Mouse (Mus musculus) hindbrain, embryonic 13.5 days (tissue): ENCODE measurements around the gene Mfap2. TPM values are rescaled to one million over a fixed set of nuclear protein-coding genes. Genes with fewer than 3 reads are reported as not detected.

Source experiments
- ATAC-seq: fragments of 200-750 bp; cut with Nextera tagmentation; 2 replicates; pipeline ENCODE4 v1.8.0; 2017; ENCODE audit warnings: moderate TSS enrichment; ENCODE audit not compliant: low FRiP score
- H3K27ac ChIP-seq: fragments of 300-500 bp; sonication (generic); 2 replicates; pipeline ENCODE4 v1.5.1; 2015; ENCODE audit warnings: inconsistent platforms, mild to moderate bottlenecking, moderate library complexity
- H3K27me3 ChIP-seq: fragments of 300-500 bp; sonication (generic); 2 replicates; pipeline ENCODE4 v1.6.1; 2015; ENCODE audit warnings: mild to moderate bottlenecking, inconsistent platforms
- H3K36me3 ChIP-seq: fragments of 300-500 bp; sonication (generic); 2 replicates; pipeline ENCODE4 v1.6.1; 2015; ENCODE audit warnings: mild to moderate bottlenecking, inconsistent platforms
- H3K4me1 ChIP-seq: fragments of 300-500 bp; sonication (generic); replicated peaks from 2 replicates; pipeline ENCODE4 v1.6.1; 2015; ENCODE audit warnings: inconsistent platforms
- H3K4me2 ChIP-seq: fragments of 300-500 bp; sonication (generic); 2 replicates; pipeline ENCODE4 v1.6.1; 2015; ENCODE audit warnings: inconsistent platforms, mild to moderate bottlenecking, moderate library complexity
- H3K4me3 ChIP-seq: fragments of 300-500 bp; sonication (generic); 2 replicates; pipeline ENCODE4 v1.5.1; 2015; ENCODE audit warnings: mild to moderate bottlenecking, inconsistent platforms
- H3K9ac ChIP-seq: fragments of 300-500 bp; sonication (generic); 2 replicates; pipeline ENCODE4 v1.6.1; 2015; ENCODE audit warnings: mild to moderate bottlenecking, inconsistent platforms
- H3K9me3 ChIP-seq: fragments of 300-500 bp; sonication (generic); 2 replicates; pipeline ENCODE4 v1.6.1; 2016; ENCODE audit warnings: inconsistent platforms
- WGBS: fragments of 180-500 bp; shearing (Covaris S2); methylation state at CpG from one replicate; pipeline ENCODE4 v1.1.7; 2015; 5-methylcytosine and 5-hydroxymethylcytosine counted together
- polyA plus RNA-seq: library from polyadenylated mRNA; unstranded; fragments of >200 nt; fragmentation: Nextera tagmentation; extraction: Ambion mirVana; gene quantifications from 2 replicates; pipeline ENCODE4 v1.2.1, GENCODE M21; 2015

The Mfap2 gene
- polyA plus RNA-seq, 1 experiment from 2014 or later = 198 TPM

- Histone ChIP-seq H3K27ac (peak overlapping the region; percentile 97), H3K36me3 (peaks cover 16% of the 10 kb centered on the region), H3K9me3 (no peaks in the 10 kb centered on the region), H3K9ac (peak overlapping the region; percentile 70), H3K27me3 (no peaks in the 10 kb centered on the region), H3K4me1 (peaks cover 76% of the 10 kb centered on the region), H3K4me2 (peak overlapping the region; percentile 40), H3K4me3 (peak overlapping the region; percentile 7; the same call in 1 of the 2 replicates)
- ATAC-seq = peak; percentile 18
- 27% methylated on average over 17 of the region's 17 CpGs for WGBS
These were observed 38.7 kb downstream of the Mfap2 start for GRCm38 (mm10) chr4:141048810-141049475.

DNA sequence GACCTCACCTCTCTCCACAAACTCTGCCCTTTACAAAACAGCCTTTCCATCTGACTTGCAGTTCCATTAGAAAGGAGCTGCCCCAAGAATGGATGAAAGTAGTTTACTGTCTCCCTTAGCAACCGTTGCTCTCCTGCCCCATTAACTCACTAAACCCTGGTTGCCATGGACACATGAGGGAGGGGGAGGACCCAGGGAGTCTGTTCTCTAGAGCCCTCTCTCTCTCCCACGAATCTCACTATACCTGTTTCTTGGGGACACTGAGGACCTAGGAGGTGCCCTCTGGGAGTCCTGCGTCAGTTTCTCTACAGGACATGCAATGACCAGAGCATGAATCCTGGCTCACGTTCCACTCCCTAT is 39.2 kb downstream of the Mfap2 start:
- Histone ChIP-seq H3K9ac (peak overlapping the region; percentile 70), H3K27me3 (no peaks in the 10 kb centered on the region), H3K4me2 (peak overlapping the region; percentile 40), H3K36me3 (peaks cover 15% of the 10 kb centered on the region), H3K27ac (peak overlapping the region; percentile 97), H3K9me3 (no peaks in the 10 kb centered on the region), H3K4me3 (peak overlapping the region; percentile 7; the same call in 1 of the 2 replicates), H3K4me1 (peaks cover 81% of the 10 kb centered on the region)
- WGBS = 12% methylated on average over 4 of the region's 4 CpGs
- peak; percentile 43; the same call in 1 of the 2 replicates for ATAC-seq

- Histone ChIP-seq H3K27me3 (no peaks in the 10 kb centered on the region), H3K27ac (peak overlapping the region; percentile 71), H3K4me2 (no peak overlapping the region), H3K4me1 (peaks cover 63% of the 10 kb centered on the region), H3K9ac (no peak overlapping the region; the same call in 1 of the 2 replicates), H3K36me3 (peaks cover 16% of the 10 kb centered on the region), H3K4me3 (no peak overlapping the region), H3K9me3 (no peaks in the 10 kb centered on the region)
- no peak for ATAC-seq
- 88% methylated on average over 12 of the region's 12 CpGs for WGBS
These were observed 42.2 kb downstream of the Mfap2 start for GRCm38 (mm10) chr4:141052442-141052841.

GRCm38 (mm10) chr4:141053138-141053537 is 42.9 kb downstream of the Mfap2 start:
- Histone ChIP-seq H3K9ac (peak overlapping the region; percentile 66), H3K4me1 (peaks cover 56% of the 10 kb centered on the region), H3K4me3 (0 out of 2 replicates have a peak overlapping the region, but pooled peaks have one; percentile 2), H3K36me3 (peaks cover 18% of the 10 kb centered on the region), H3K9me3 (no peaks in the 10 kb centered on the region), H3K4me2 (peak overlapping the region; percentile 34), H3K27me3 (no peaks in the 10 kb centered on the region), H3K27ac (peak overlapping the region; percentile 71)
- ATAC-seq = no peak
- 56% methylated on average over 8 of the region's 8 CpGs for WGBS

- Histone ChIP-seq H3K27me3 (no peaks in the 10 kb centered on the region), H3K9me3 (no peaks in the 10 kb centered on the region), H3K9ac (peak overlapping the region; percentile 66), H3K4me2 (peak overlapping the region; percentile 34), H3K27ac (peak overlapping the region; percentile 71), H3K36me3 (peaks cover 18% of the 10 kb centered on the region), H3K4me1 (peaks cover 54% of the 10 kb centered on the region), H3K4me3 (peak overlapping the region; percentile 2; the same call in 1 of the 2 replicates)
- WGBS = 23% methylated on average over 17 of the region's 17 CpGs
- ATAC-seq = peak; percentile 58
These were observed 43.4 kb downstream of the Mfap2 start for GRCm38 (mm10) chr4:141053568-141054161.

- Histone ChIP-seq H3K4me2 (no peak overlapping the region), H3K27ac (no peak overlapping the region), H3K27me3 (no peaks in the 10 kb centered on the region), H3K36me3 (peaks cover 16% of the 10 kb centered on the region), H3K4me3 (no peak overlapping the region), H3K9ac (no peak overlapping the region), H3K4me1 (peaks cover 48% of the 10 kb centered on the region), H3K9me3 (no peaks in the 10 kb centered on the region)
- WGBS = 96% methylated on average over 10 of the region's 10 CpGs
- ATAC-seq = no peak
These were observed 46.8 kb downstream of the Mfap2 start for GRCm38 (mm10) chr4:141056970-141057369.

GRCm38 (mm10) chr4:141058835-141059234 is 48.6 kb downstream of the Mfap2 start:
- Histone ChIP-seq H3K4me1 (peaks cover 30% of the 10 kb centered on the region), H3K9me3 (no peaks in the 10 kb centered on the region), H3K4me2 (no peak overlapping the region), H3K36me3 (peaks cover 16% of the 10 kb centered on the region), H3K4me3 (no peak overlapping the region), H3K9ac (peak overlapping the region; percentile 85), H3K27ac (no peak overlapping the region), H3K27me3 (no peaks in the 10 kb centered on the region)
- 80% methylated on average over 9 of the region's 9 CpGs for WGBS
- ATAC-seq = no peak

- H3K4me1 ChIP-seq = peaks cover 23% of the 10 kb centered on the region
- no peaks in the 10 kb centered on the region for H3K27me3 ChIP-seq
- H3K9me3 ChIP-seq = no peaks in the 10 kb centered on the region
- peak overlapping the region; percentile 60 for H3K4me3 ChIP-seq
- peaks cover 16% of the 10 kb centered on the region for H3K36me3 ChIP-seq
- H3K4me2 ChIP-seq = peak overlapping the region; percentile 74
- H3K27ac ChIP-seq = peak overlapping the region; percentile 96
- WGBS = under 1% methylated on average over 32 of the region's 32 CpGs
- H3K9ac ChIP-seq = peak overlapping the region; percentile 85
- ATAC-seq = 0 out of 2 replicates have a peak, but pooled peaks have one; percentile 1
These were observed 49.6 kb downstream of the Mfap2 start for GRCm38 (mm10) chr4:141059616-141060425.

GRCm38 (mm10) chr4:141060426-141061301 is 50.4 kb downstream of the Mfap2 start, which contains the start of gene Crocc:
TSS of gene Crocc (minus strand) at chr4:141060550.
- WGBS = under 1% methylated on average over 77 of the region's 77 CpGs
- Histone ChIP-seq H3K9ac (peak within 1 kb of the TSS; percentile 85), H3K4me2 (peak within 1 kb of the TSS; percentile 74), H3K27ac (peak within 1 kb of the TSS; percentile 96), H3K4me3 (peak within 1 kb of the TSS; percentile 60), H3K36me3 (peaks cover 18% of the 10 kb centered on the region), H3K27me3 (no peaks in the 10 kb centered on the region), H3K9me3 (no peaks in the 10 kb centered on the region), H3K4me1 (peaks cover 23% of the 10 kb centered on the region)
- peak; percentile 94 for ATAC-seq

DNA sequence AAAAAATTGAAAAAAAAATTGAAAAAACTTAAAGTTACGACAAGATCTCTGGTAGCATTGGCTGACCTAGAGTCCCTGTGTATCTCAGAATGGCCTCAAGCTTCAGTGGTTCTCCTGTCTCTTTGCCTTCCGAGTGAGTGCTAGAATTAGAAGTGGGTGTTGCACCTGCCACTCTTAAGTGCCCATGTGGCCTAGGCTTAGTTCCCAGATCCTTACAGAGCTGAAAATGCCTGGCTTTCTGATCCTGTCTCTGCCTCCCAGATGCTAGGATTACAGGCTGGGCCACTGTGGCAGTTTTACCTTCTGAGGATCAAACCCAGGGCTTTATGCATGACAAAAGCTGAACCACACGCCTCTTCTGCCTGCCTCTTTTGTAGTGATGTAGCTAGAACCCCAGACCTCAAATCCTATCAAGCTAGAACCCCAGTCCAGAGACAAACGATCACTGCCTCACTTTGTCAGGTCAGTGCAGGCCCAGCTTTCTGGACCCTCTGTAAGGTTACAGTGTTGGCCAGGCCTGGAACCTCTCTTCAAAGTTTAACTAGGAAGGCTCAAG is 54.0 kb downstream of the Mfap2 start:
- Histone ChIP-seq H3K4me3 (no peak overlapping the region), H3K27me3 (no peaks in the 10 kb centered on the region), H3K9me3 (no peaks in the 10 kb centered on the region), H3K9ac (no peak overlapping the region), H3K4me1 (peaks cover 27% of the 10 kb centered on the region), H3K36me3 (peaks cover 38% of the 10 kb centered on the region), H3K27ac (no peak overlapping the region), H3K4me2 (no peak overlapping the region)
- ATAC-seq = no peak
- WGBS = 82% methylated on average over 4 of the region's 4 CpGs

- H3K4me1 ChIP-seq = peaks cover 19% of the 10 kb centered on the region
- no peaks in the 10 kb centered on the region for H3K9me3 ChIP-seq
- no peak overlapping the region for H3K4me3 ChIP-seq
- peaks cover 46% of the 10 kb centered on the region for H3K36me3 ChIP-seq
- no peak for ATAC-seq
- no peaks in the 10 kb centered on the region for H3K27me3 ChIP-seq
- no peak overlapping the region for H3K4me2 ChIP-seq
- peak overlapping the region; percentile 44; the same call in 1 of the 2 replicates for H3K27ac ChIP-seq
- 4% methylated on average over 8 of the region's 8 CpGs for WGBS
- H3K9ac ChIP-seq = no peak overlapping the region
These were observed 54.9 kb downstream of the Mfap2 start for GRCm38 (mm10) chr4:141065123-141065522.
